Mouse (Mus musculus) liver, embryonic 11.5 days (tissue): ENCODE measurements around the gene Angel2. TPM values are rescaled to one million over a fixed set of nuclear protein-coding genes. Genes with fewer than 3 reads are reported as not detected.
A peak's percentile ranks its signal among the peaks of the same experiment; 100 is the strongest.

Experiments used
- ATAC-seq: fragments of 200-750 bp; cut with Nextera tagmentation; replicated peaks from 2 replicates; pipeline ENCODE4 v1.8.0; 2017; ENCODE audit warnings: moderate number of reproducible peaks, mild to moderate bottlenecking, moderate TSS enrichment, moderate library complexity; ENCODE audit not compliant: low FRiP score
- DNase-seq: peaks from one replicate; pipeline ENCODE4 v3.0.0-alpha.2; 2017; ENCODE audit warnings: low spot score
- H3K27ac ChIP-seq: fragments of 300-500 bp; sonication (generic); 2 replicates; pipeline ENCODE4 v1.5.1; 2014; ENCODE audit warnings: mild to moderate bottlenecking, low read depth, low read length, control low read depth
- H3K27me3 ChIP-seq: fragments of 300-500 bp; sonication (generic); replicated peaks from 2 replicates; pipeline ENCODE4 v1.6.1; 2014; ENCODE audit warnings: low read length, mixed read lengths; ENCODE audit not compliant: control insufficient read depth, insufficient read depth
- H3K36me3 ChIP-seq: fragments of 300-500 bp; sonication (generic); 2 replicates; pipeline ENCODE4 v1.6.1; 2014; ENCODE audit warnings: mild to moderate bottlenecking, low read length, moderate library complexity, mixed read lengths; ENCODE audit not compliant: control insufficient read depth, insufficient read depth
- H3K4me1 ChIP-seq: fragments of 300-500 bp; sonication (generic); replicated peaks from 2 replicates; pipeline ENCODE4 v1.6.1; 2014; ENCODE audit warnings: low read length, mixed read lengths; ENCODE audit not compliant: control insufficient read depth, insufficient read depth
- H3K4me2 ChIP-seq: fragments of 300-500 bp; sonication (generic); 2 replicates; pipeline ENCODE4 v1.6.1; 2014; ENCODE audit warnings: mild to moderate bottlenecking, control low read depth, moderate library complexity
- H3K4me3 ChIP-seq: fragments of 300-500 bp; sonication (generic); 2 replicates; pipeline ENCODE4 v1.5.1; 2014; ENCODE audit warnings: low read depth, low read length, control low read depth
- H3K9ac ChIP-seq: fragments of 300-500 bp; sonication (generic); 2 replicates; pipeline ENCODE4 v1.6.1; 2014; ENCODE audit warnings: low read depth, low read length, control low read depth
- H3K9me3 ChIP-seq: fragments of 300-500 bp; sonication (generic); 2 replicates; pipeline ENCODE4 v1.6.1; 2016; ENCODE audit warnings: low read length, inconsistent platforms, mixed read lengths; ENCODE audit not compliant: control insufficient read depth
- WGBS: fragments of 180-500 bp; shearing (Covaris S2); extraction: QIAGEN DNeasy Blood & Tissue Kit; methylation state at CpG from one replicate; pipeline ENCODE4 v1.1.7; 2014; 5-methylcytosine and 5-hydroxymethylcytosine counted together
- polyA plus RNA-seq: library from polyadenylated mRNA; unstranded; fragments of >200 nt; fragmentation: Nextera tagmentation; extraction: Ambion mirVana; gene quantifications from 2 replicates; pipeline ENCODE4 v1.2.1, GENCODE M21; 2014

Angel2 gene
- polyA plus RNA-seq, 1 experiment from 2014 or later, result 32.1 TPM

DNA sequence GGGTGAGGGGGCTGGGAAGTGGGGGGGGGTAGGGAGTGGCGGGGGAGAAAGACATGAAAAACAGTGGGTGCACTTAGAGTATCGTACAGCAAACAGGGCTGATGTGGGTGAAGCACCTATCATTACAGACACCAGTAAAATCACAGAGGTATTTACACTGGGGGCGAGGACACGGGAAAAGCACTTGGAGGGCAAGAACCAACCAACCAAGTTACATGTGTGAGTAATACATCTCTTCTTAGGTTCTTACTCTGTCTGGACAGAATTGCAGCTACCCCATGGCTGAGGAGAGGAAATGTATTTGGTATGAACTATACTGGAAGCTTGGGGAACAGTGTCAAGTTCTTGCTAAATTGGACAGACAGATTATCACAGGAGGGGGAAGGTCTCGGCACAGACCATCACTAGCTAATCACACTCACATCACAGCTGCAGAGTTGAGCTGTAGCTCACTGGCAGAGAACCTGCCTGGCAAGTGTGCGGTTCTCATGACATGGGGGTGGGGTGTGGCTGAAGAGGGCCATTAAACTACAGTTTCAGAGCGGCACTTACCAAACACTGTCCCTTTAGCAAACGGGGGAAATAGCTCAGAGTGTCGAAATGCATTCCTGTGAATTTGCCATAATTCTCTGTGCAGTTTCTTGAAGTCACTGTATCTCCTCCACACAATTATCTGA is 25.9 kb upstream of the Angel2 start:
- DNase-seq, result no peak
- Histone ChIP-seq H3K9me3 (no peaks in the 10 kb centered on the region), H3K27me3 (no peaks in the 10 kb centered on the region), H3K27ac (no peak overlapping the region), H3K4me3 (no peak overlapping the region), H3K4me2 (no peak overlapping the region), H3K4me1 (no peaks in the 10 kb centered on the region), H3K36me3 (peaks cover 2% of the 10 kb centered on the region; the same call in 1 of the 2 replicates), H3K9ac (no peak overlapping the region)
- ATAC-seq, result no peak
- WGBS, result 81% methylated on average over 9 of the region's 9 CpGs

DNA sequence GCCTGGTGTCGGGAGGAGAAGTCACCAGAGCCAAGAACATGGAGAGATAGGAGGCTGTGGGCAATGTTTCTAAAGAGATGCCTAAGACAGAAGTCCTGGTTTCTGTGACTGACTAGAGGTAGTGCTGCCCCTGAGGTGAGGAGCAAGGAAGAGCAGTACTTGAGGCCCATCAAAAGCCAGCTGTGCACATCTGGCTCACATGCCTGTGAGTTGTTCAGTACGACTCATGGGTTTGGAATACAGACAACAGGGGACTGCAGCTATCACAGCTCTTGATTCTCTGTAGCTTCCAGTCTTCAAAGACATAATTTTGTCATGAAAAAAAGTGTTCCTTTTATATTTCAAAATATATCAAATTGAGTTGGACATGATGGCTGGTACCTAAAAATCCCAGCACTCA is 23.8 kb upstream of the Angel2 start:
- H3K4me3 ChIP-seq, result no peak overlapping the region
- no peak overlapping the region for H3K4me2 ChIP-seq
- ATAC-seq, result no peak
- WGBS, result 72% methylated on average over 2 of the region's 2 CpGs
- H3K36me3 ChIP-seq, result peaks cover 8% of the 10 kb centered on the region
- no peaks in the 10 kb centered on the region for H3K9me3 ChIP-seq
- no peak for DNase-seq
- H3K4me1 ChIP-seq, result no peaks in the 10 kb centered on the region
- no peak overlapping the region for H3K27ac ChIP-seq
- H3K9ac ChIP-seq, result no peak overlapping the region
- no peaks in the 10 kb centered on the region for H3K27me3 ChIP-seq

DNA sequence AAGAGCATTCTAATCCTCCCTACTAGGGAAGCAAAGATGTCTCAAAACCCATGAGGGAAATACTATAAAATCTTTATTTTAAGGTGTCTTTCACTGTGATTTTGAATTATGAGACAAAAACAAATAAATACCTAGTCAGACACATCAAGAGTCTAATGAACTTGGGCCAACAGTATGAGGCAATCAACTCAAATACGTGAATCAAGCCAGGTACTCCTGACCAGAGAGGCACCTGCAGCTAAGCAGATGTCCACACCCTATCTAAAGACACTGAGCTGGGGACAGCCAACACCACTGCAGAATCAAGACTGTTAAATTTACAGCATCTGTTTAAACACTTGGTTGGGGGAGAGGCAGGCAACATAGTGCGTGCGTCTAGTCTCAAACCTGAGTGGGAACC is 20.8 kb upstream of the Angel2 start:
- ATAC-seq, result no peak
- no peak overlapping the region for H3K4me3 ChIP-seq
- H3K36me3 ChIP-seq, result peaks cover 8% of the 10 kb centered on the region
- H3K27ac ChIP-seq, result no peak overlapping the region
- no peak overlapping the region for H3K4me2 ChIP-seq
- no peak for DNase-seq
- no peaks in the 10 kb centered on the region for H3K4me1 ChIP-seq
- no peaks in the 10 kb centered on the region for H3K27me3 ChIP-seq
- H3K9me3 ChIP-seq, result no peaks in the 10 kb centered on the region
- WGBS, result 93% methylated on average over 3 of the region's 3 CpGs
- no peak overlapping the region for H3K9ac ChIP-seq

DNA sequence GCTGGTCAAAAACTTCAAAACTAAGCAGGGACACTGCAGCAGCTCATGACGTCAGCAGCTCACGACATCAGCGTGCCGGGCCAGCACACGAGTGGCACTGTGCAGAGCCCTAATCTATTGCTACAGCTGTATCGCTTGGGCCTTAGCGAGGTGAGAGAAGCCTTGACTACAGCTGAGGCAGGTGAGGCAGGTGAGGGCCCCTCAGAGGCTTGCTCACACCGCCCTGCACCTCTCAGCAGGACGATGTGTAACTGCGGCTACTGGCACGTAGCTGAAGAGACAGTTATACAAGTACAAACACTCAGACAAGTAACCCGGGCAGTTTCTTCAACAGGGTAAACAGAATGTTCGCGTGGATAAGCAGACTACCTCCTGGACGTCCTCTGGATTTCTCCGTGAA is 20.2 kb upstream of the Angel2 start:
- Histone ChIP-seq H3K4me2 (no peak overlapping the region), H3K4me1 (no peaks in the 10 kb centered on the region), H3K9me3 (no peaks in the 10 kb centered on the region), H3K27ac (no peak overlapping the region), H3K36me3 (peaks cover 8% of the 10 kb centered on the region), H3K9ac (no peak overlapping the region), H3K27me3 (no peaks in the 10 kb centered on the region), H3K4me3 (no peak overlapping the region)
- no peak for ATAC-seq
- WGBS, result 89% methylated on average over 16 of the region's 16 CpGs
- DNase-seq, result no peak

DNA sequence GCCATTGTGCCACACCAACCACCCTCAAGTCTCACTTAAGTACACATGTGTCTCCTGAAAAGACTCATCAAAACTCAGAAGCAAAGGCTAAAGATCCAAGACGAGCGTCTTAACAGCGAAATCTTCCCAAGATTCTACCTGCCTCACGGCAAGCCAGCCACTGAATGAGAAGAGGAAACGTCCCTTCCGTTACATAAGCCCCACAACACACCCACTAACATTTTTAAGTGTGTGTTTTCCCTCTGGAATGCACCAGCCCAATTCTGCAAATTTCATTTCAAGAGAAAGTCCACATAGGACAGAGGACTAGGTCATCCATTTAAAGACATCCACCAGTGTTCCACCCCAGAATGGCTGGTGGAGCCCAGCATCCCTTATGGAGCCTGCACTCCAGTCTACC is 14.1 kb upstream of the Angel2 start:
- Histone ChIP-seq H3K4me1 (peaks cover 3% of the 10 kb centered on the region; the same call in 1 of the 2 replicates), H3K4me3 (peak overlapping the region; percentile 73), H3K9ac (peak overlapping the region; percentile 66; the same call in 1 of the 2 replicates), H3K4me2 (peak overlapping the region; percentile 74), H3K27me3 (no peaks in the 10 kb centered on the region), H3K9me3 (no peaks in the 10 kb centered on the region), H3K36me3 (no peaks in the 10 kb centered on the region), H3K27ac (no peak overlapping the region)
- no peak for DNase-seq
- 75% methylated on average over 6 of the region's 6 CpGs for WGBS
- no peak for ATAC-seq

DNA sequence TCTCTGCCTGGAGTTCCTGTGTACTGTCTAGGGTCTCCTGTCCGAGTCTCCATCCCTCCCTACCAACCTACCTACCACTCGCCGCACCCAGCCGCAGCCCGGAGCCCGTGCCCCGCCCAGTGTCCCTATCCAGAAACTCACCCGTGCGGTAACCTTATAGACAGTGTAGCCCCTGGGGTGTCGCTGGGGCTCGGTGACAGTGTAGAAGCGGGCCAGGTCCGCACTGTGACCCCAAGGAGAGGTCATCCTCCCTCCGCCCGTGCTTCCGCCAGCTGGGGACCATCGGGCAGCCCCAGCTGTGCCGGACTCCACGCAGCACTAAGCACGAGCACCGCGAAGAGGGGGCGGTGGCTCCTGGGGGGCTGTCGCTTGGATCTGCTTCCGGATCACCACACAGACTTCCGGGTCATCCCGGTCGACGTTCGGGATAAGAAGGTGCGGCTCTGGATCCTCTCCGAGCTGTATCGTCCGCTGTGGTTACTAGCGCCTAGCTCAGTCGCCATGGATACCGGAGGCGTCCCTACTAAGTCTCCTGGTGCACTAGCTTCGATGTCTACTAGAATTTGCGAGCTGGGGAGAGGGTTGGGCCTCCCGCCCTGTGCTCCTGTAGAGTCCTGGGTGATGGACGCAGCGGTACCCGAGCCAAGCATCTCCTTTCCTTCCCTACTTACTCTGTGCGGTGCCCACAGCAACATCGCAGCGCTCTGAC is 13.3 kb upstream of the Angel2 start, which contains the start of gene Rps6kc1:
Rps6kc1 (minus strand) TSS at position 356 of the 709 bp plus-strand sequence.
- WGBS, result 1% methylated on average over 47 of the region's 47 CpGs
- H3K27me3 ChIP-seq, result no peaks in the 10 kb centered on the region
- peak within 1 kb of the TSS; percentile 74 for H3K4me2 ChIP-seq
- H3K36me3 ChIP-seq, result no peaks in the 10 kb centered on the region
- no peaks in the 10 kb centered on the region for H3K9me3 ChIP-seq
- peak within 1 kb of the TSS; percentile 73 for H3K4me3 ChIP-seq
- H3K9ac ChIP-seq, result peak within 1 kb of the TSS; percentile 66
- ATAC-seq (peak; percentile 92), DNase-seq (peak; percentile 83)
- H3K27ac ChIP-seq, result no peak within 1 kb of the TSS
- H3K4me1 ChIP-seq, result peaks cover 3% of the 10 kb centered on the region; the same call in 1 of the 2 replicates

DNA sequence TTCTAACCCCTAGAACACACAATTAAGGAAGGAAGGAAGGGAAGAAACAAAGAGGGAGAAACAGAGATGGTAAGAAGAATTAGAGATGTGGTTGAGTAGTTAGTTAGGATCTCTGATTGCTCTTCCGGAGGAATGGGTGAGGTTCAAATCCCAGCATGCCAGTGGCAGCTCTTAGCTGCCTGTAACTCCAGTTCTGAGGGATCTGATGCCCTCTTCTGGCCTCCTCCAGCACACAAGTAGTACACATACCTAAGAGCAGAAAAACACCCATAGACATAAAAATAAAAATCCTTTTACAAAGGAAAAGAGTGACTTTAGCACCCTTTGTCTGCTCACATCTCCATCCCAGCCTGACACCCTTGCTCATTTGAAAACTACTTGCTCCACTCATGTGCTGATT is 12.3 kb upstream of the Angel2 start:
- no peak overlapping the region; the same call in 1 of the 2 replicates for H3K4me2 ChIP-seq
- H3K4me3 ChIP-seq, result no peak overlapping the region
- peaks cover 3% of the 10 kb centered on the region; the same call in 1 of the 2 replicates for H3K4me1 ChIP-seq
- WGBS, result 48% methylated on average over 1 of the region's 1 CpGs
- H3K9me3 ChIP-seq, result no peaks in the 10 kb centered on the region
- no peak overlapping the region for H3K27ac ChIP-seq
- ATAC-seq (no peak), DNase-seq (no peak)
- H3K9ac ChIP-seq, result no peak overlapping the region
- H3K36me3 ChIP-seq, result no peaks in the 10 kb centered on the region
- no peaks in the 10 kb centered on the region for H3K27me3 ChIP-seq

DNA sequence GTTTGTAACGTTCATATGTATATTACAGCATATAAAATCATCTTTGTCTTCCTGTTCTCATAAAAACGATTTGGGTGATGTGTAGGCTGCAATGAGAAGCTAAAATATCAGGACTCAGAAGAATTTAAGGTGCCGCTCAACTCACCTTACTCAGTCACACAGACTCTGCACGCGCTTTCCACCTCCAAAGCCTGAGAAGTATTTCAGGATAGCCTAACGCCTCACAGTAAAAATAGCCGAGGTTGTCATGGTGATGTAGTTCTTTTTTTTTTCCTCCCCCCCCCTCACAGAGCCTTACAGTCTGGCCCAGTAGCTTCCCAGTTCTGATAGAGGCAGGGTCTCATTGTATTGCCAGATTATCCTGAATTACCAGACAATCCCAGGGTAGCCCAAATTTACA is 6.0 kb upstream of the Angel2 start:
- WGBS, result 68% methylated on average over 7 of the region's 7 CpGs
- H3K36me3 ChIP-seq, result no peaks in the 10 kb centered on the region
- no peaks in the 10 kb centered on the region for H3K9me3 ChIP-seq

More for the DNA sequence above, 6.0 kb upstream of the Angel2 start:
- Histone ChIP-seq H3K27me3 (no peaks in the 10 kb centered on the region), H3K4me2 (no peak overlapping the region), H3K9ac (no peak overlapping the region), H3K4me3 (no peak overlapping the region), H3K27ac (no peak overlapping the region), H3K4me1 (no peaks in the 10 kb centered on the region)
- no peak for ATAC-seq
- DNase-seq, result no peak
